13 mouse cellular contexts compared by ENCODE assay signal in the genomic region with DNA sequence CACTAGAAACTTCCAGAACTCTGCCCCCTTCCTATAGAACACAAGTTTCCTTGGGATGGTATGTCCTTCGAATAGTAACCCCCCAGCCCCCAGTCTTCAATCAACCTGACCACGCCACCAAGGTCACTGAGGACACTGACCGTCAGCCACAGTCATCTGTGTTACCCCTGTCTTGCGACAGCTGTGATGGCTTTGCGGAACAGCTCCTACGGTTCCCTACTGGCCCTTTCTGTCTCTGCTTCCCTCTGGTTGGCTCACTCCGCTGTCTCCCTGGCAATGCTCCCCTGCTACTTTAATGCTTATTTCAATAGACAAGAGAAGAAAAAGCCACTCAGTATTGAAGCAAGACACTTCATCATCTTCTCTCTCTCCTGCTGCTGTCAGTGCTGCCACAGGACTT. TPM values are rescaled to one million over a fixed set of nuclear protein-coding genes. Genes with fewer than 3 reads are reported as not detected.
A peak's percentile ranks its signal among the peaks of the same experiment; 100 is the strongest.
DNase-seq lines count a peak whose midpoint lies in the region; ATAC-seq lines count a peak whose summit lies in the region.
"Had no signal": no experiment of that assay in that cellular context is flagged by ENCODE, and none has a peak within 500 bp of the region (broad histone marks: within the 10 kb centered on the region; RNA-seq: fewer than 3 reads in every experiment).

No protein-coding gene starts in this region.

- H3K9ac ChIP-seq in heart, embryonic 12.5 days, result no peak overlapping the region
- H3K9ac ChIP-seq in forebrain, embryonic 16.5 days (replicated peaks; ENCODE audit: low read depth, low read length), result no peak overlapping the region
- H3K9ac ChIP-seq in midbrain, embryonic 11.5 days (ENCODE audit: low read length), result no peak overlapping the region
- H3K9ac ChIP-seq in liver, embryonic 12.5 days, result no peak overlapping the region

- H3K9me3 ChIP-seq in heart, embryonic 12.5 days (replicated peaks), result peaks cover 5% of the 10 kb centered on the region; the same call in 1 of the 2 replicates
- H3K9me3 ChIP-seq in forebrain, embryonic 16.5 days (ENCODE audit: control insufficient read depth, low read length), result no peaks in the 10 kb centered on the region
- H3K9me3 ChIP-seq in midbrain, embryonic 11.5 days (ENCODE audit: control insufficient read depth, low read length), result no peaks in the 10 kb centered on the region
- H3K9me3 ChIP-seq in liver, embryonic 12.5 days (replicated peaks), result no peaks in the 10 kb centered on the region

- DNase-seq in heart, adult 11 months, result peak; percentile 52
- DNase-seq in brain, adult 2 months (ENCODE audit: low read depth, low spot score), result peak; percentile 41
- DNase-seq in midbrain, embryonic 11.5 days (ENCODE audit: low spot score, missing footprints), result peak; percentile 86
- no peak for DNase-seq in thymus, postnatal 25 days
- DNase-seq in spleen, postnatal 14 days (ENCODE audit: low spot score in 2 of 2), result no peak
- DNase-seq: cerebellum, adult 11 months; gastrocnemius, postnatal 25 days; spleen, adult 18-20 months; thymus, postnatal 36 days had no signal

- no peaks in the 10 kb centered on the region for H3K36me3 ChIP-seq in heart, embryonic 12.5 days
- H3K36me3 ChIP-seq in forebrain, embryonic 16.5 days (ENCODE audit: control insufficient read depth, insufficient read depth), result no peaks in the 10 kb centered on the region
- H3K36me3 ChIP-seq in midbrain, embryonic 11.5 days (ENCODE audit: control insufficient read depth, insufficient read depth, low read length), result no peaks in the 10 kb centered on the region
- H3K36me3 ChIP-seq in liver, embryonic 12.5 days, result no peaks in the 10 kb centered on the region

- no peak overlapping the region for H3K4me2 ChIP-seq in heart, embryonic 12.5 days
- H3K4me2 ChIP-seq in forebrain, embryonic 16.5 days (ENCODE audit: low read length), result no peak overlapping the region
- no peak overlapping the region for H3K4me2 ChIP-seq in midbrain, embryonic 11.5 days
- H3K4me2 ChIP-seq in liver, embryonic 12.5 days, result no peak overlapping the region
- H3K4me2 ChIP-seq: liver, embryonic 11.5 days had no signal

- no peaks in the 10 kb centered on the region for H3K27me3 ChIP-seq in heart, embryonic 12.5 days (replicated peaks)
- no peaks in the 10 kb centered on the region for H3K27me3 ChIP-seq in forebrain, embryonic 16.5 days (replicated peaks; ENCODE audit: control insufficient read depth, insufficient read depth, low read length)
- no peaks in the 10 kb centered on the region for H3K27me3 ChIP-seq in midbrain, embryonic 11.5 days (ENCODE audit: control insufficient read depth, insufficient read depth, low read length)
- H3K27me3 ChIP-seq in liver, embryonic 12.5 days (replicated peaks), result no peaks in the 10 kb centered on the region

- H3K27ac ChIP-seq in heart, embryonic 12.5 days (ENCODE audit: poor library complexity, severe bottlenecking), result no peak overlapping the region
- no peak overlapping the region for H3K27ac ChIP-seq in forebrain, embryonic 16.5 days (ENCODE audit: low read length)
- no peak overlapping the region for H3K27ac ChIP-seq in midbrain, embryonic 11.5 days (ENCODE audit: low read depth, low read length)
- no peak overlapping the region for H3K27ac ChIP-seq in liver, embryonic 12.5 days

- peaks cover 10% of the 10 kb centered on the region for H3K4me1 ChIP-seq in heart, embryonic 12.5 days (replicated peaks)
- peaks cover 8% of the 10 kb centered on the region for H3K4me1 ChIP-seq in forebrain, embryonic 16.5 days (replicated peaks; ENCODE audit: control insufficient read depth, insufficient read depth, low read length)
- H3K4me1 ChIP-seq in midbrain, embryonic 11.5 days (ENCODE audit: control insufficient read depth, insufficient read depth, low read length), result peaks cover 8% of the 10 kb centered on the region
- H3K4me1 ChIP-seq in liver, embryonic 12.5 days, result peaks cover 6% of the 10 kb centered on the region; the same call in 1 of the 2 replicates

- 39% methylated on average over 7 of the region's 7 CpGs for WGBS in heart, embryonic 12.5 days
- WGBS in forebrain, embryonic 16.5 days, result 45% methylated on average over 7 of the region's 7 CpGs
- WGBS in midbrain, embryonic 11.5 days, result 27% methylated on average over 7 of the region's 7 CpGs
- WGBS in liver, embryonic 12.5 days (ENCODE audit: insufficient replicate concordance), result 64% methylated on average over 7 of the region's 7 CpGs

- no peak overlapping the region for H3K4me3 ChIP-seq in heart, embryonic 12.5 days
- no peak overlapping the region for H3K4me3 ChIP-seq in forebrain, embryonic 16.5 days (replicated peaks; ENCODE audit: low read length)
- H3K4me3 ChIP-seq in midbrain, embryonic 11.5 days (ENCODE audit: low read depth, low read length), result no peak overlapping the region
- no peak overlapping the region for H3K4me3 ChIP-seq in liver, embryonic 12.5 days

- no peak for ATAC-seq in heart, embryonic 12.5 days (ENCODE audit: insufficient number of reproducible peaks, low FRiP score)
- ATAC-seq in forebrain, embryonic 16.5 days, result peak; percentile 51; the same call in 1 of the 2 replicates
- peak; percentile 56 for ATAC-seq in midbrain, embryonic 11.5 days (ENCODE audit: low FRiP score)
- no peak for ATAC-seq in liver, embryonic 12.5 days

RNA-seq across cellular contexts. Expression of a gene that starts 10.8 kb away (rescaled TPM):
- 0.08 and 0.21 TPM in 2 replicates for polyA plus RNA-seq in heart, embryonic 12.5 days (2016; fragmentation: Nextera tagmentation; extraction: Ambion mirVana)
- polyA plus RNA-seq in forebrain, embryonic 16.5 days (2015; fragmentation: Nextera tagmentation; extraction: Ambion mirVana), result 0.11 and 0.28 TPM in 2 replicates
- polyA plus RNA-seq in midbrain, embryonic 11.5 days (2014; fragmentation: Nextera tagmentation; extraction: Ambion mirVana), result 0.14 and 0.16 TPM in 2 replicates
- 0.06 TPM in 1 of 2 replicates, not detected in the other for polyA plus RNA-seq in liver, embryonic 12.5 days (2016; fragmentation: Nextera tagmentation; extraction: Ambion mirVana)

RNA-seq across cellular contexts. Expression of a gene that starts 37.0 kb away (rescaled TPM):
- 126 and 127 TPM in 2 replicates for polyA plus RNA-seq in heart, embryonic 12.5 days (2016; fragmentation: Nextera tagmentation; extraction: Ambion mirVana)
- 139 and 150 TPM in 2 replicates for polyA plus RNA-seq in forebrain, embryonic 16.5 days (2015; fragmentation: Nextera tagmentation; extraction: Ambion mirVana)
- polyA plus RNA-seq in midbrain, embryonic 11.5 days (2014; fragmentation: Nextera tagmentation; extraction: Ambion mirVana), result 133 and 136 TPM in 2 replicates
- polyA plus RNA-seq in liver, embryonic 12.5 days (2016; fragmentation: Nextera tagmentation; extraction: Ambion mirVana), result 157 and 159 TPM in 2 replicates

Comparison
In these comparisons a context has a peak if more than half of its experiments do, and no peak if none do; other contexts are left out.
1. DNase-seq: peak in heart, adult 11 months (single experiment), brain, adult 2 months (single experiment) and midbrain, embryonic 11.5 days (single experiment); none in thymus, postnatal 25 days (single experiment) and spleen, postnatal 14 days (0 of 2).
2. ATAC-seq: peak in forebrain, embryonic 16.5 days (single experiment) and midbrain, embryonic 11.5 days (single experiment); none in heart, embryonic 12.5 days (single experiment) and liver, embryonic 12.5 days (single experiment).